Mouse (Mus musculus): ENCODE measurements around the gene Hoxd3. TPM values are rescaled to one million over a fixed set of nuclear protein-coding genes. Genes with fewer than 3 reads are reported as not detected.
A peak's percentile ranks its signal among the peaks of the same experiment; 100 is the strongest.

Hoxd3 gene
- polyA plus RNA-seq, 1 experiment from 2014 or later, result 1.5 TPM

DNA sequence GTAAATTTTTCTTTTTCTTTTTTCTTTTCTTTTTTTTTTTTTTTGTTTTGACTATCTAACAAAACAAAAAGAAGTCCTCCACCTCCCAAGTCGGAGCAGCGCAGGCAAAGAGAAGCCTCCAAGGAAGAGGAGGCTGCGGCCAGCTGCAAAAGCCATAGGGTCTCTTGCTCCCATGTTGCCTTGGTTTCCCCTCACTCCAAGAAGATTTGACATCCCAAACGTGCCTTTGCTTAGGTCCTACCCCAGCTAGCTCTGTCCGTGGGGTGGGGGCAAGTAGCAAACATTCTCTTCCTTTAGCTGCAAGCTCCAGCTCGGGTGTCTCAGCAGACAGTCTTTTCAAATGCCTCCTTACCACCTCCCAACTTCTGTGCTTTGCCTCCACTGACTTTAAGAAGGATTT, 22.0 kb downstream of the Hoxd3 start:
- WGBS, result 6% methylated on average over 6 of the region's 6 CpGs
- Histone ChIP-seq H3K9me3 (no peaks in the 10 kb centered on the region), H3K36me3 (no peaks in the 10 kb centered on the region), H3K4me2 (no peak overlapping the region), H3K4me3 (replicated peaks) (no peak overlapping the region), H3K27me3 (peaks cover 90% of the 10 kb centered on the region), H3K4me1 (replicated peaks) (peaks cover 53% of the 10 kb centered on the region), H3K9ac (replicated peaks) (no peak overlapping the region), H3K27ac (no peak overlapping the region)
- no peak for ATAC-seq (ENCODE audit: insufficient number of reproducible peaks, insufficient read depth, low FRiP score, low TSS enrichment, low read depth)

DNA sequence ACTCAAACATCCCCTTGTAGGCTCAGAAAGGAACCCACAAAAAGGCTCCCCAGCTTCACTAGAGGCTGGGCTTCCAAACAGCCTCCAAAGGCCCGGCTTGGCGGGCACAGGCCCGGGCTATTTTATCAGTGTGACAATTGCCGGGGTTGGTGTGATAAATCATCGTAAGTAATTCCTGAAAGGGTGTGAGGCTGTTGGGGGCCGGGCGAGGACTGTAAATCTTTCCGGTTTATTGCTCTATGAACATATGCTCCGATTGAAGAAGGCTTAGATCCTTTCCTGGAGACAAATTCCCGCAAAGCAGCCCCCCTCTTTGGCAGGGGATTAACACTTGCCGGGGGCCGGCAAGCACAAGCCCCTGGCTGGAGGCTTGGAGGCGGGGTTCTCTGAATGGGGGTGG, 22.7 kb downstream of the Hoxd3 start:
- WGBS, result 5% methylated on average over 13 of the region's 13 CpGs
- no peak overlapping the region for H3K4me2 ChIP-seq
- ATAC-seq (ENCODE audit: insufficient number of reproducible peaks, insufficient read depth, low FRiP score, low TSS enrichment, low read depth), result no peak
- peaks cover 91% of the 10 kb centered on the region for H3K27me3 ChIP-seq
- H3K9ac ChIP-seq (replicated peaks), result no peak overlapping the region
- H3K36me3 ChIP-seq, result no peaks in the 10 kb centered on the region
- H3K4me1 ChIP-seq (replicated peaks), result peaks cover 60% of the 10 kb centered on the region
- H3K9me3 ChIP-seq, result no peaks in the 10 kb centered on the region
- no peak overlapping the region for H3K27ac ChIP-seq
- no peak overlapping the region for H3K4me3 ChIP-seq (replicated peaks)

DNA sequence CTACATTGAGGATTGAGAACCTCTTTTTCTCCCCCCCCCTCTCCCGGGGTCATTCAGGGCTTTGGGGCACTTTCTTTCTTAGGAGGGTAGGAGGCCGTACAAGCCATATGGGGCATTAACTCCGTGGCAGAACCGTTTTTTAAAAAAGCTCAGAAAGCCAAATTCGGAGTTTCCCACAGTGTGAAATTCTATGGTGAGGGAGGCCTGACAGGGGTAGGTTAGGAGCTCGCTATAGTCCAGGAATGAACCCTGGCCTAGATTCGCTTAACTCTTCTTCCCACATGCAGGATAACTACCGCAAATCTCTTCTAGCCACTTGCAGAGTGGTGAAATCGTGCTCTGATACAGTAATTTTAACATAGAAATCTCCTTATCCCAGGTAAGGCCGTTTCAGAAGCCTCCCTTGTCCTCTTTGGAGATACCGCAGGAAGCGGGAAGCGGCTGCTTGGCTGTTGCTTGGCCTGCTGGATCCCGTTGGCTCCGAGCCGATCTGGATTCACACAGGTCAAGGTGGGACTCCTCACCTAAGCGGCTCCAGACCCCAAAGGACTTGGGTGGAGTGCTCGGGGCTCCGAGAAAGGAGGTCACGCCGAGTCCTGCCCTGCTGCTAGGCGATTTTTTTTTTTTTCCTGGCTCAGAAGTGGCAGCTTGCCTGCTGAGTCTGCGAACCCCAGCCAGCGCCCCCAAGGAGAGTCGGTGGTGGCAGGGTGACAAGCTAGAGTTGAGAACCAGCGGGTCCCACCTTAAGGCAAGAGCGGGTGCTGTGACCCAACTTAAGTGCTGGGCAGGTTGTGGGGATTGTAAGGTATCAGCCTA, 23.5 kb downstream of the Hoxd3 start:
- H3K4me1 ChIP-seq (replicated peaks), result peaks cover 65% of the 10 kb centered on the region
- peak overlapping the region; percentile 26; the same call in 1 of the 2 replicates for H3K4me3 ChIP-seq (replicated peaks)
- H3K36me3 ChIP-seq, result no peaks in the 10 kb centered on the region
- no peak overlapping the region for H3K27ac ChIP-seq
- WGBS, result 10% methylated on average over 27 of the region's 27 CpGs
- H3K27me3 ChIP-seq, result peaks cover 94% of the 10 kb centered on the region
- no peak overlapping the region for H3K9ac ChIP-seq (replicated peaks)
- no peaks in the 10 kb centered on the region for H3K9me3 ChIP-seq
- ATAC-seq (ENCODE audit: insufficient number of reproducible peaks, insufficient read depth, low FRiP score, low TSS enrichment, low read depth), result no peak
- 0 out of 2 replicates have a peak overlapping the region, but pooled peaks have one; percentile 46 for H3K4me2 ChIP-seq

DNA sequence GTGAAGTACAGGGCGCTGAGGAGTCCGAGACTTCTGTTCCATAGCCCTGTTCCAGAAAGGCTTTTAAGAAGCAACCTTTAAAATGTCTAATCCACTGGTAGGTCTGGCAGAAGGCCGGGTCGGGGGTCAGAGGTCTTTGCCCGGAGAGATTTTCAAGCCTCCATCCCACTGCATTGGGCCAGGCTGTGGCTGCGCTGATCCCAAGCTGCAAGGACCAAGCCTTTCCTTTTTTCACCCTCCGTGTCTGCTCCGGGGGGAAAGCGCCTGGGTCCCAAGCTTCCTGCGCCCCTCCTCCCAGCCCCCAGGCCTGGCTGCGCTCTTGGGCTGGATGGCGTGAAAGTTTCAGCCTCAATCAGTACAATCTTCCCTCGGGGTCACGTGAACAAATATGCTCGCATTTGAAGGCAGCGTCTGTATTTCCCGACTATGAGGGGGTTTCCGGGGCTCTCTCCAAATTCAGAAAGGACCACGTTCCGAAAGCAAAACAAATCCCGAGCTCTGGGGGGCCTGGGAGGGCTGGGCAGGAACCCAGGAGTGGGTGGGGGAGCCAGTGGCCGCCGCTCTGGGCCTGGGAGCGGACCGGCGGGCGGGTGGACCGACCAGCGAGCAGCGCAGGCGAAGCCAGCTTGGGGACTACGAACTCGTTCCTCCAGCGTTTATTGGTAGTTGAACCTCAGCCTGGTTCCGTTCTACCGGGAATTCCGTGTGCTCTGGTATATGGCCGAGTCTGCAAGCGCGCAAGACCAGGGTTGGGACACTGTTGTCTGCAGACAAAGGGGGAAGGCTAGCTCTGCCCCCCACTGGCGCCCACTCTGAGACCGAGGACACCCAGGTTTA, 24.3 kb downstream of the Hoxd3 start:
- Histone ChIP-seq H3K4me1 (replicated peaks) (peaks cover 74% of the 10 kb centered on the region), H3K4me2 (peak overlapping the region; percentile 46), H3K27ac (no peak overlapping the region), H3K9me3 (no peaks in the 10 kb centered on the region), H3K4me3 (replicated peaks) (peak overlapping the region; percentile 26), H3K36me3 (no peaks in the 10 kb centered on the region), H3K9ac (replicated peaks) (0 out of 2 replicates have a peak overlapping the region, but pooled peaks have one; percentile 23), H3K27me3 (peaks cover 94% of the 10 kb centered on the region)
- ATAC-seq (ENCODE audit: insufficient number of reproducible peaks, insufficient read depth, low FRiP score, low TSS enrichment, low read depth), result no peak
- WGBS, result 1% methylated on average over 42 of the region's 42 CpGs

DNA sequence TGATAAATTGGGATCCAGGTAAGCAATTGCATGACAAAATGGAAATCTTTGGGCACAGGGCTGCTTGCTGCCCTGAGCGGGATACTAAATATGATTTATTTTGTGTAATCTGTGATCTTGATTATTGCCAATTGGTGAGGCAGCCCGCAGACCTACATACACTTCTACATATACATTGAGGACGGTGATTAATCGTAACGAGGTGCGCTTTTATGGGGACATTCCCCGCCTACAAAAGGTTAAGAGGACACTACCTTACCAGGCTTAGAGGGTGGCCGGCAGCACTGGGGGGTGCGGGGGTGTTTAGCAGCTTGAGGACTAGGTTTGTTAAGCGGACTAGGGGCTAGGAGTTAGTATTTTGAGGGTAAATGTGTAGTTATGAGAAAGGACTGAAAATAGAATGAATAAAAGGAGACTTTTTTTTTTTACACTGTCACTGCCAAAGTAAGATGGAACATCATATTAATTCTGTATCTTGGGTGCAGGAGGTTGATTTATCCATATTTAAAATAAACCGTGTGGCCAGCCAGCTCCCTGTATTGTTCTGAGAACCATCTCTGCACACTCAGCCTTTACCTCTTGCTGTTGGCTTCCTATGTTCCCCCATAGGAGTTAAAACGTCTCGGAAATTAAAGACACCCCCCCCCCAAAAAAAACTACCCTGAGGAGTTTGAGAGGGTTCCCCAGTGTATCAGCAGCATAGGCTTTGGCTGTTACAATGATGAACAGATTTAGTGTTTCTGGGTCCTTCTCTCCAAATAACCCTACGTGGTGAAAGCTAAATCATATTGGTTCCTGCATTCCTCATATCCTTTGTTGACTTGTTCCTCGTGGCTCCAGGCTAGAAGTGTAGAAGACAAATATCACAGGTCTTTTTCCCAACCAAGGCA, 25.2 kb downstream of the Hoxd3 start:
- H3K4me3 ChIP-seq (replicated peaks), result no peak overlapping the region
- peaks cover 95% of the 10 kb centered on the region for H3K27me3 ChIP-seq
- ATAC-seq (ENCODE audit: insufficient number of reproducible peaks, insufficient read depth, low FRiP score, low TSS enrichment, low read depth), result no peak
- H3K9ac ChIP-seq (replicated peaks), result no peak overlapping the region
- no peak overlapping the region for H3K27ac ChIP-seq
- 9% methylated on average over 15 of the region's 15 CpGs for WGBS
- no peaks in the 10 kb centered on the region for H3K36me3 ChIP-seq
- H3K4me2 ChIP-seq, result peak overlapping the region; percentile 46; the same call in 1 of the 2 replicates
- H3K9me3 ChIP-seq, result no peaks in the 10 kb centered on the region
- H3K4me1 ChIP-seq (replicated peaks), result peaks cover 75% of the 10 kb centered on the region

DNA sequence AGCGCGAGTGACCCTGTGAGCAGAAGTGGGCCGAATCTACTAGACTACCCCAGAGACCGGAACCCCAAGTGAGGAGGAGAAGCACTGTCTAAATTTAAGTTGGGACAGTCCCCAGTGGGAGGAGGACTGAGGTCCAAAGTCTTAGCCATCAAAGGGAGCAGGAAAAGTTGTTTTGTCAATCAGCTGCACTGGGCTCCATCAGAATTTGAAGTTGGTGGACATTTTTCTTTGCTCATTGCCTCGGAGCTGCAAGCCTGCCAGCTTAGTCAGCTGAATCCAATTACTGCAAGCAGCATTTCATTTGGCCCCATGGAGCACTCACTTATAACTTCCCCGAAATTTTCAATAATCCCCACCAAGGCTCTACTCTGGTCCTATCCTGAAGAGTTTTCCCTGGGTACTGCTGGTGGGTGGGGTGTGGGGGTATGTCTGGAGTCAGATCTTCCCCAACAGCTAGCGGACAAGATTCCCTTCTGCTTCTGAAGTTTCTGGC, 25.9 kb downstream of the Hoxd3 start:
- Histone ChIP-seq H3K4me2 (peak overlapping the region; percentile 10; the same call in 1 of the 2 replicates), H3K4me3 (replicated peaks) (no peak overlapping the region), H3K9ac (replicated peaks) (no peak overlapping the region), H3K4me1 (replicated peaks) (peaks cover 69% of the 10 kb centered on the region), H3K27ac (no peak overlapping the region), H3K27me3 (peaks cover 93% of the 10 kb centered on the region), H3K36me3 (no peaks in the 10 kb centered on the region), H3K9me3 (no peaks in the 10 kb centered on the region)
- WGBS, result 10% methylated on average over 7 of the region's 7 CpGs
- no peak for ATAC-seq (ENCODE audit: insufficient number of reproducible peaks, insufficient read depth, low FRiP score, low TSS enrichment, low read depth)

DNA sequence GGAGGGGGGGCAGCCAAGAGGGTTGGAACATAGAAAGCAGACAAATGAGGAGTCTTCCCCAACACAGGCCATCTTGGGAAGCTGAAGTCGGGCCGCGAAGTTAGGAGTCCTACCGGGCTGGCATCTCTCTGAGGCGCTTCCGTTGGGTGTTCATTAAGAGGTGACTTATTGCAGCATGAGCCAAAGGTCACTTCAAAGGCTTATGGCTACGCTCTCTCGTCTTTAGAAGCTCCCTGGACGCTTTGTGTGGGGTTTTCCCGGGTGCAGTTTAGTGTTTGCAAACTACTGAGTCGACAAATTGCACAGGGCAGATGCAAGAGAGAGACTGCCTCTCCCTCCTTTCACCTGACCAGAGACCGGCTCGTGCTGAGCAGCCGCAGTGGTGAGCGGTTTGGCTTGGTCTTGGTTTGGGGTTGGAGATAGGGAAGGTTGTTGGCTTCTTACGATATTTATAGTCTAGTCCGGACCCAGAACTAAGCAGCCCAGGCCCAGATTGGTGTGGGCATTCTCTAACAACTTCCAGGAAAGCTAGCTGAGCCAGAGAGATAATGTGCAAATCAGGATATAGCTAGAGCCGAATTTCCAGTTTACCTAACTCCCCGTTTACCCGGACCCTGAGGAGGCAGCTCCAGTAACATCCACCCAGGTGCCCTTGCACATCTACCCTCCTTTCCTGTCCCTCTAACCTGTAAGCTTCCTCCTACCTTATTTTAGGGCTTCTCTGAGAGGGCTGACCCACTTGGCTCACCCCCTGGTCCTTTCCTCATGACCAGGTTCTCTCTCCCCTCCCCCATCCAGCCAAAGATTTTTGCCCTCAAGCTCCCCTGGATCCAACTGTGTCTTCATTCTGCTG, 27.1 kb downstream of the Hoxd3 start:
- no peak overlapping the region for H3K27ac ChIP-seq
- H3K36me3 ChIP-seq, result no peaks in the 10 kb centered on the region
- H3K4me1 ChIP-seq (replicated peaks), result peaks cover 61% of the 10 kb centered on the region
- H3K9ac ChIP-seq (replicated peaks), result no peak overlapping the region
- no peak overlapping the region for H3K4me2 ChIP-seq
- peaks cover 95% of the 10 kb centered on the region for H3K27me3 ChIP-seq
- H3K9me3 ChIP-seq, result no peaks in the 10 kb centered on the region
- ATAC-seq (ENCODE audit: insufficient number of reproducible peaks, insufficient read depth, low FRiP score, low TSS enrichment, low read depth), result no peak
- WGBS, result 1% methylated on average over 20 of the region's 20 CpGs
- H3K4me3 ChIP-seq (replicated peaks), result no peak overlapping the region; the same call in 1 of the 2 replicates

DNA sequence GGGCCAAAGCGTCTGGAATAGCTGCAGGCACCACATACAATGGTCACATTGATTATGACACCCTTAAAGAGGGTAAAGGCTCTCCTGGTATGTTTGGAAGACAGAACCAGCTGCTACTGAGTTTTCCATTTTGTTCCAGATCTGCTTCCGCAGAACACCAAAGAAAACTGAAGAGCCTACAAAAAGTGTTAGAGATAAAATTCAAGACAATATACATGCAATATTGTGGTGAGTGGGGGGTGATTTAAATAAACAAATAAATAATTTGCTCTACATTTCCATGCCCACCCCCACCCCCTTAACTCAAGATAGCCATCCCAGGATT, 27.7 kb downstream of the Hoxd3 start:
- H3K4me2 ChIP-seq, result no peak overlapping the region
- 8% methylated on average over 2 of the region's 2 CpGs for WGBS

DNA sequence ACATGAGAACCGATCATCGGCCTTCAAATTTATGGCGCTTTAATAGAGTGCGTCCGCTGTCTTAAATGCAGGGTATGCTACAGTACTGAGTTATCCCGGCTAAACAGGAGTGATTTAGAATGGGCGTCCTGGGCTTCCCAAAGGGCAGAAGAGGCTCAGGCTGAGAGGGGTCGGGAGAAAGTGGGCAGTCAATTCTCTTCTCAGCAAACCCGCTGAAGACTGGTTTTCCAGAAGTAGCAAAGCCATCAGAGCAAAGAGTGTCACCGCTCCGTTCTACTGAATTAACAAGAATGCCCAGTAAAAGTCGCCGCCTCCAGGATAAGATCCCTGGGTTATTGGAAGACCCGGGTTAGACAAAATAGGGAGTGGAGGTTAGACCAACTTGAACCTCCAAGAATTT, 28.1 kb downstream of the Hoxd3 start:
- 3% methylated on average over 14 of the region's 14 CpGs for WGBS
- peaks cover 96% of the 10 kb centered on the region for H3K27me3 ChIP-seq
- peaks cover 54% of the 10 kb centered on the region for H3K4me1 ChIP-seq (replicated peaks)
- peak overlapping the region; percentile 43 for H3K4me2 ChIP-seq
- ATAC-seq (ENCODE audit: insufficient number of reproducible peaks, insufficient read depth, low FRiP score, low TSS enrichment, low read depth), result no peak
- H3K9me3 ChIP-seq, result no peaks in the 10 kb centered on the region
- no peak overlapping the region for H3K9ac ChIP-seq (replicated peaks)
- H3K27ac ChIP-seq, result no peak overlapping the region
- no peaks in the 10 kb centered on the region for H3K36me3 ChIP-seq
- no peak overlapping the region for H3K4me3 ChIP-seq (replicated peaks)

More for the DNA sequence above, 27.7 kb downstream of the Hoxd3 start:
- Histone ChIP-seq H3K27ac (no peak overlapping the region), H3K9ac (replicated peaks) (no peak overlapping the region), H3K36me3 (no peaks in the 10 kb centered on the region), H3K27me3 (peaks cover 96% of the 10 kb centered on the region), H3K4me3 (replicated peaks) (no peak overlapping the region), H3K4me1 (replicated peaks) (peaks cover 58% of the 10 kb centered on the region), H3K9me3 (no peaks in the 10 kb centered on the region)
- no peak for ATAC-seq (ENCODE audit: insufficient number of reproducible peaks, insufficient read depth, low FRiP score, low TSS enrichment, low read depth)

Data from limb, embryonic 12.5 days (tissue).